In the genomic region with DNA sequence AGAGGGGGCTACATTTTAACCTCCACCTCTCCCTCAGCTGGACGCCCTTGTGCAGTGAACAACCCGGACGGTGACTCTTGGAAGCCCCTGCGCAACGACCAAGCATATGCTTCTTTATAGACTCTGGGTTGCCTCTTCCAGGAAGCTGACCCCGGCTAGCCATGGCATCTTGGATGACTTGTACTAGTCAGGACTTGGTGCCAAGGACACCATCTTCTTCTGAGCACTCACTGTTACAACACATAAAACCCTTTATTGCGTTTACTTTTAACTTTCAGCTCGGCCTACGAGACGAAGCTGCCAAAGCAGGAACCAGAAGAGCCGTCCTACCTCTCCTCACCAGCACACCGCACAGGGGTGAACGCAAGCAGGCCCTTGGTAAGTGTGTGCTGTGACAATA, we compare ENCODE assay signal across 24 mouse cellular contexts.
"Had no signal": no experiment of that assay in that cellular context is flagged by ENCODE, and none has a peak within 500 bp of the region (broad histone marks: within the 10 kb centered on the region; RNA-seq: fewer than 3 reads in every experiment).

No protein-coding gene starts in this region.

- ATAC-seq: liver, postnatal 0 days; midbrain, embryonic 13.5 days had no signal

- H3K4me3 ChIP-seq: kidney, embryonic 15.5 days; limb, embryonic 12.5 days; limb, embryonic 15.5 days; lung, embryonic 15.5 days; midbrain, embryonic 13.5 days; neural tube, embryonic 12.5 days; neural tube, embryonic 15.5 days; stomach, embryonic 15.5 days had no signal

- H3K27ac ChIP-seq: kidney, embryonic 15.5 days; limb, embryonic 12.5 days; limb, embryonic 15.5 days; liver, embryonic 14.5 days; lung, embryonic 15.5 days; midbrain, embryonic 13.5 days; neural tube, embryonic 12.5 days; neural tube, embryonic 15.5 days; stomach, embryonic 15.5 days had no signal

- H3K9ac ChIP-seq: kidney, embryonic 15.5 days; limb, embryonic 12.5 days; limb, embryonic 15.5 days; liver, embryonic 14.5 days; liver, postnatal 0 days; lung, embryonic 15.5 days; midbrain, embryonic 13.5 days; neural tube, embryonic 12.5 days; neural tube, embryonic 15.5 days; stomach, embryonic 15.5 days had no signal

- H3K4me2 ChIP-seq: kidney, embryonic 15.5 days; limb, embryonic 12.5 days; limb, embryonic 15.5 days; liver, embryonic 11.5 days; lung, embryonic 15.5 days; midbrain, embryonic 13.5 days; neural tube, embryonic 12.5 days; neural tube, embryonic 15.5 days; stomach, embryonic 15.5 days had no signal

- H3K27me3 ChIP-seq: stomach, embryonic 15.5 days had no signal

- H3K9me3 ChIP-seq: kidney, embryonic 15.5 days; limb, embryonic 12.5 days; limb, embryonic 15.5 days; lung, embryonic 15.5 days; midbrain, embryonic 13.5 days; neural tube, embryonic 12.5 days; neural tube, embryonic 15.5 days; stomach, embryonic 15.5 days had no signal

- DNase-seq: kidney, adult 11 months; kidney, adult 8-10 months; kidney, postnatal 10 days; kidney, postnatal 36 days; layer of hippocampus, adult 9-11 months; left cerebral cortex, postnatal 4 days; liver, postnatal 0 days; lung, postnatal 14 days; lung, postnatal 4 days; right cerebral cortex, adult 18-20 months; right cerebral cortex, postnatal 14 days; right cerebral cortex, postnatal 4 days; spleen, adult 18-20 months; thymus, postnatal 36 days had no signal

- H3K36me3 ChIP-seq: kidney, embryonic 15.5 days; limb, embryonic 12.5 days; limb, embryonic 15.5 days; lung, embryonic 15.5 days; midbrain, embryonic 13.5 days; neural tube, embryonic 12.5 days; neural tube, embryonic 15.5 days; stomach, embryonic 15.5 days had no signal
